Mouse (Mus musculus) heart, embryonic 15.5 days (tissue): ENCODE data around the gene Unc13c. TPM values are rescaled to one million over a fixed set of nuclear protein-coding genes. Genes with fewer than 3 reads are reported as not detected.

Source experiments
- ATAC-seq: fragments of 200-750 bp; cut with Nextera tagmentation; replicated peaks from 2 replicates; pipeline ENCODE4 v1.8.0; 2017; ENCODE audit warnings: low read depth, moderate TSS enrichment; ENCODE audit not compliant: insufficient number of reproducible peaks, insufficient read depth, low FRiP score
- H3K27ac ChIP-seq: fragments of 300-500 bp; sonication (generic); 2 replicates; pipeline ENCODE4 v1.5.1; 2015; ENCODE audit warnings: mild to moderate bottlenecking, inconsistent platforms
- H3K27me3 ChIP-seq: fragments of 300-500 bp; sonication (generic); 2 replicates; pipeline ENCODE4 v1.6.1; 2015; ENCODE audit warnings: inconsistent platforms
- H3K36me3 ChIP-seq: fragments of 300-500 bp; sonication (generic); 2 replicates; pipeline ENCODE4 v1.6.1; 2015; ENCODE audit warnings: mild to moderate bottlenecking, inconsistent platforms
- H3K4me1 ChIP-seq: fragments of 300-500 bp; sonication (generic); replicated peaks from 2 replicates; pipeline ENCODE4 v1.6.1; 2015; ENCODE audit warnings: inconsistent platforms
- H3K4me2 ChIP-seq: fragments of 300-500 bp; sonication (generic); 2 replicates; pipeline ENCODE4 v1.6.1; 2015; ENCODE audit warnings: inconsistent platforms, mild to moderate bottlenecking, moderate library complexity
- H3K4me3 ChIP-seq: fragments of 300-500 bp; sonication (generic); 2 replicates; pipeline ENCODE4 v1.5.1; 2015; ENCODE audit warnings: mild to moderate bottlenecking, inconsistent platforms
- H3K9ac ChIP-seq: fragments of 300-500 bp; sonication (generic); 2 replicates; pipeline ENCODE4 v1.6.1; 2015; ENCODE audit warnings: mild to moderate bottlenecking, inconsistent platforms
- H3K9me3 ChIP-seq: fragments of 300-500 bp; sonication (generic); replicated peaks from 2 replicates; pipeline ENCODE4 v1.6.1; 2016; ENCODE audit warnings: inconsistent platforms
- WGBS: fragments of 180-500 bp; shearing (Covaris S2); methylation state at CpG from one replicate; pipeline ENCODE4 v1.1.7; 2015; ENCODE audit warnings: mixed read lengths; 5-methylcytosine and 5-hydroxymethylcytosine counted together
- polyA plus RNA-seq: library from polyadenylated mRNA; unstranded; fragments of >200 nt; fragmentation: Nextera tagmentation; extraction: Ambion mirVana; gene quantifications from 2 replicates; pipeline ENCODE4 v1.2.1, GENCODE M21; 2015

Gene Unc13c
- polyA plus RNA-seq, 1 experiment from 2014 or later = 2.1 TPM

GRCm38 (mm10) chr9:73952331-73952730, 16.4 kb downstream of the Unc13c start:
- Histone ChIP-seq H3K9ac (no peak overlapping the region), H3K9me3 (no peaks in the 10 kb centered on the region), H3K27ac (no peak overlapping the region), H3K4me1 (peaks cover 4% of the 10 kb centered on the region; the same call in 1 of the 2 replicates), H3K4me2 (no peak overlapping the region), H3K36me3 (no peaks in the 10 kb centered on the region), H3K27me3 (no peaks in the 10 kb centered on the region), H3K4me3 (no peak overlapping the region)
- no peak for ATAC-seq

GRCm38 (mm10) chr9:73951586-73951985, 17.2 kb downstream of the Unc13c start:
- Histone ChIP-seq H3K27ac (no peak overlapping the region), H3K9me3 (no peaks in the 10 kb centered on the region), H3K27me3 (no peaks in the 10 kb centered on the region), H3K36me3 (no peaks in the 10 kb centered on the region), H3K4me3 (no peak overlapping the region), H3K4me2 (no peak overlapping the region), H3K9ac (no peak overlapping the region), H3K4me1 (peaks cover 4% of the 10 kb centered on the region; the same call in 1 of the 2 replicates)
- no peak for ATAC-seq
- WGBS = 69% methylated on average over 4 of the region's 4 CpGs

- Histone ChIP-seq H3K4me3 (no peak overlapping the region), H3K4me2 (no peak overlapping the region), H3K9me3 (no peaks in the 10 kb centered on the region), H3K36me3 (no peaks in the 10 kb centered on the region; the same call in 1 of the 2 replicates), H3K27ac (no peak overlapping the region), H3K27me3 (no peaks in the 10 kb centered on the region), H3K4me1 (peaks cover 8% of the 10 kb centered on the region), H3K9ac (no peak overlapping the region)
- peak; percentile 55; the same call in 1 of the 2 replicates for ATAC-seq
- WGBS = 29% methylated on average over 4 of the region's 4 CpGs
Measured at GRCm38 (mm10) chr9:73934844-73935243, 33.9 kb downstream of the Unc13c start.

- no peak for ATAC-seq
- H3K27ac ChIP-seq = no peak overlapping the region
- 83% methylated on average over 9 of the region's 9 CpGs for WGBS
Measured at GRCm38 (mm10) chr9:73931988-73932387, 36.8 kb downstream of the Unc13c start.

GRCm38 (mm10) chr9:73927276-73927675, 41.5 kb downstream of the Unc13c start:
- no peaks in the 10 kb centered on the region; the same call in 1 of the 2 replicates for H3K36me3 ChIP-seq
- H3K9ac ChIP-seq = no peak overlapping the region
- H3K9me3 ChIP-seq = no peaks in the 10 kb centered on the region
- H3K27me3 ChIP-seq = no peaks in the 10 kb centered on the region
- H3K4me2 ChIP-seq = no peak overlapping the region
- H3K4me3 ChIP-seq = no peak overlapping the region
- WGBS = 72% methylated on average over 2 of the region's 2 CpGs
- H3K27ac ChIP-seq = no peak overlapping the region
- peaks cover 5% of the 10 kb centered on the region for H3K4me1 ChIP-seq
- no peak for ATAC-seq

More at GRCm38 (mm10) chr9:73931988-73932387, 36.8 kb downstream of the Unc13c start:
- no peak overlapping the region for H3K9ac ChIP-seq
- H3K36me3 ChIP-seq = no peaks in the 10 kb centered on the region; the same call in 1 of the 2 replicates
- H3K4me2 ChIP-seq = no peak overlapping the region
- H3K4me3 ChIP-seq = no peak overlapping the region
- H3K4me1 ChIP-seq = peaks cover 8% of the 10 kb centered on the region
- H3K27me3 ChIP-seq = no peaks in the 10 kb centered on the region
- no peaks in the 10 kb centered on the region for H3K9me3 ChIP-seq

- 59% methylated on average over 11 of the region's 11 CpGs for WGBS
- ATAC-seq = no peak
Measured at GRCm38 (mm10) chr9:73922449-73923115, 46.2 kb downstream of the Unc13c start.

GRCm38 (mm10) chr9:73905959-73906358, 62.8 kb downstream of the Unc13c start:
- Histone ChIP-seq H3K9ac (no peak overlapping the region), H3K36me3 (no peaks in the 10 kb centered on the region), H3K27me3 (no peaks in the 10 kb centered on the region), H3K4me1 (no peaks in the 10 kb centered on the region), H3K4me3 (no peak overlapping the region), H3K27ac (no peak overlapping the region), H3K9me3 (no peaks in the 10 kb centered on the region), H3K4me2 (no peak overlapping the region)
- ATAC-seq = no peak
- WGBS = 63% methylated on average over 4 of the region's 4 CpGs

More at GRCm38 (mm10) chr9:73922449-73923115, 46.2 kb downstream of the Unc13c start:
- no peaks in the 10 kb centered on the region for H3K9me3 ChIP-seq
- no peak overlapping the region for H3K4me2 ChIP-seq
- no peak overlapping the region for H3K4me3 ChIP-seq
- no peaks in the 10 kb centered on the region for H3K36me3 ChIP-seq
- no peak overlapping the region for H3K27ac ChIP-seq
- H3K9ac ChIP-seq = no peak overlapping the region
- H3K4me1 ChIP-seq = peaks cover 5% of the 10 kb centered on the region
- H3K27me3 ChIP-seq = no peaks in the 10 kb centered on the region

- no peak overlapping the region for H3K4me3 ChIP-seq
- no peaks in the 10 kb centered on the region for H3K36me3 ChIP-seq
- H3K27ac ChIP-seq = no peak overlapping the region
- 81% methylated on average over 3 of the region's 3 CpGs for WGBS
- ATAC-seq = no peak
- H3K4me1 ChIP-seq = no peaks in the 10 kb centered on the region
- no peaks in the 10 kb centered on the region for H3K27me3 ChIP-seq
- no peak overlapping the region for H3K4me2 ChIP-seq
- no peak overlapping the region for H3K9ac ChIP-seq
- H3K9me3 ChIP-seq = 0 out of 2 replicates have a peak, but pooled peaks cover 4% of the 10 kb centered on the region
Measured at GRCm38 (mm10) chr9:73898516-73898915, 70.2 kb downstream of the Unc13c start.

- Histone ChIP-seq H3K36me3 (no peaks in the 10 kb centered on the region), H3K9me3 (0 out of 2 replicates have a peak, but pooled peaks cover 4% of the 10 kb centered on the region), H3K9ac (no peak overlapping the region), H3K4me3 (no peak overlapping the region), H3K27ac (no peak overlapping the region), H3K27me3 (no peaks in the 10 kb centered on the region), H3K4me2 (no peak overlapping the region), H3K4me1 (no peaks in the 10 kb centered on the region)
- 57% methylated on average over 3 of the region's 3 CpGs for WGBS
- no peak for ATAC-seq
Measured at GRCm38 (mm10) chr9:73896210-73896609, 72.6 kb downstream of the Unc13c start.

- Histone ChIP-seq H3K4me1 (no peaks in the 10 kb centered on the region), H3K4me2 (no peak overlapping the region), H3K9ac (no peak overlapping the region), H3K27me3 (no peaks in the 10 kb centered on the region), H3K9me3 (no peaks in the 10 kb centered on the region; the same call in 1 of the 2 replicates), H3K36me3 (no peaks in the 10 kb centered on the region), H3K4me3 (no peak overlapping the region), H3K27ac (no peak overlapping the region)
- ATAC-seq = no peak
- WGBS = 70% methylated on average over 1 of the region's 1 CpGs
Measured at GRCm38 (mm10) chr9:73883587-73883986, 85.2 kb downstream of the Unc13c start.

GRCm38 (mm10) chr9:73883143-73883542, 85.6 kb downstream of the Unc13c start:
- no peak for ATAC-seq
- no peaks in the 10 kb centered on the region for H3K27me3 ChIP-seq
- H3K4me3 ChIP-seq = no peak overlapping the region
- 43% methylated on average over 1 of the region's 1 CpGs for WGBS
- no peaks in the 10 kb centered on the region; the same call in 1 of the 2 replicates for H3K9me3 ChIP-seq
- H3K4me1 ChIP-seq = no peaks in the 10 kb centered on the region
- H3K27ac ChIP-seq = no peak overlapping the region
- no peak overlapping the region for H3K9ac ChIP-seq
- no peak overlapping the region for H3K4me2 ChIP-seq
- H3K36me3 ChIP-seq = no peaks in the 10 kb centered on the region

- Histone ChIP-seq H3K4me3 (no peak overlapping the region), H3K27ac (no peak overlapping the region)
- 82% methylated on average over 5 of the region's 5 CpGs for WGBS
Measured at GRCm38 (mm10) chr9:73882393-73882919, 86.3 kb downstream of the Unc13c start.

More at GRCm38 (mm10) chr9:73882393-73882919, 86.3 kb downstream of the Unc13c start:
- H3K4me1 ChIP-seq = no peaks in the 10 kb centered on the region
- no peaks in the 10 kb centered on the region for H3K36me3 ChIP-seq
- H3K4me2 ChIP-seq = no peak overlapping the region
- ATAC-seq = no peak
- no peaks in the 10 kb centered on the region; the same call in 1 of the 2 replicates for H3K9me3 ChIP-seq
- H3K27me3 ChIP-seq = no peaks in the 10 kb centered on the region
- H3K9ac ChIP-seq = no peak overlapping the region
